Mouse (Mus musculus) left cerebral cortex, postnatal 36 days (tissue): ENCODE results near the gene Clec16a. TPM values are rescaled to one million over a fixed set of nuclear protein-coding genes. Genes with fewer than 3 reads are reported as not detected.
A peak's percentile ranks its signal among the peaks of the same experiment; 100 is the strongest.

Source experiments
- DNase-seq, 2 experiments: peaks; one replicate each; pipeline ENCODE4 v3.0.0; 2021 to 2022; ENCODE audit warnings: low spot score in 2 of 2, mixed read lengths in 1 of 2
- intact Hi-C: fragments of 180-260 bp; cut with DNase I; formaldehyde crosslinking; loops from one replicate; pipeline ENCODE4 v1.15.1; 2025
- total RNA-seq, 2 experiments: library from RNA; stranded (reverse); gene quantifications; 2 replicates each; pipeline ENCODE4 v1.2.3; 2021

Gene Clec16a
- total RNA-seq = 10 to 100 TPM; 92.4 to 97.8 TPM

- intact Hi-C loops = no loop called here
- peak; percentile 94 to 96 for DNase-seq
These were observed at the start of gene Clec16a for GRCm38 (mm10) chr16:10544995-10545622. Clec16a (plus strand) TSS chr16:10545339.

- DNase-seq = no peak
- intact Hi-C loops = no loop called here
These were observed 49.3 kb upstream of the Clec16a start for GRCm38 (mm10) chr16:10495824-10496298.

- intact Hi-C loops = no loop called here
- no peak for DNase-seq
These were observed 47.0 kb upstream of the Clec16a start for GRCm38 (mm10) chr16:10498096-10498602.

- intact Hi-C loops = no loop called here
- no peak for DNase-seq
These were observed 46.0 kb upstream of the Clec16a start for GRCm38 (mm10) chr16:10499122-10499521.

GRCm38 (mm10) chr16:10501865-10502264 is 43.3 kb upstream of the Clec16a start:
- intact Hi-C loops = no loop called here

GRCm38 (mm10) chr16:10503058-10503457 is 42.1 kb upstream of the Clec16a start:
- no peak for DNase-seq
- intact Hi-C loops = no loop called here

More at GRCm38 (mm10) chr16:10501865-10502264, 43.3 kb upstream of the Clec16a start:
- DNase-seq = no peak

- DNase-seq = no peak
- intact Hi-C loops = no loop called here
These were observed 37.7 kb upstream of the Clec16a start for GRCm38 (mm10) chr16:10507445-10507844.

- no peak for DNase-seq
- intact Hi-C loops = no loop called here
These were observed 36.4 kb upstream of the Clec16a start for GRCm38 (mm10) chr16:10508691-10509090.

GRCm38 (mm10) chr16:10510477-10511133 is 34.5 kb upstream of the Clec16a start:
- intact Hi-C loops = no loop called here
- no peak for DNase-seq

GRCm38 (mm10) chr16:10511134-10511520 is 34.0 kb upstream of the Clec16a start:
- DNase-seq = no peak
- intact Hi-C loops = no loop called here

GRCm38 (mm10) chr16:10515953-10516572 is 29.1 kb upstream of the Clec16a start:
- DNase-seq = no peak
- intact Hi-C loops = no loop called here

- intact Hi-C loops = no loop called here
- DNase-seq = no peak
These were observed 27.1 kb upstream of the Clec16a start for GRCm38 (mm10) chr16:10518030-10518429.

- intact Hi-C loops = loop anchor here (5.0 kb wide), 4 partner anchors 74 to 434 kb away; partner anchors contain the start of genes Nubp1 and Tvp23a
- DNase-seq = peak; percentile 35 to 73
These were observed 24.1 kb upstream of the Clec16a start for GRCm38 (mm10) chr16:10520908-10521614.

GRCm38 (mm10) chr16:10522811-10523210 is 22.3 kb upstream of the Clec16a start:
- intact Hi-C loops = loop anchor here (5.0 kb wide), 4 partner anchors 76 to 436 kb away; partner anchors contain the start of genes Nubp1 and Tvp23a

GRCm38 (mm10) chr16:10523650-10524049 is 21.5 kb upstream of the Clec16a start:
- no peak for DNase-seq
- intact Hi-C loops = loop anchor here (5.0 kb wide), 4 partner anchors 76 to 436 kb away; partner anchors contain the start of genes Nubp1 and Tvp23a

More at GRCm38 (mm10) chr16:10522811-10523210, 22.3 kb upstream of the Clec16a start:
- peak; percentile 39 to 61 for DNase-seq

- no peak for DNase-seq
- intact Hi-C loops = loop anchor here (5.0 kb wide), 4 partner anchors 78 to 438 kb away; partner anchors contain the start of genes Nubp1 and Tvp23a
These were observed 20.1 kb upstream of the Clec16a start for GRCm38 (mm10) chr16:10524866-10525609.

GRCm38 (mm10) chr16:10525610-10525980 is 19.5 kb upstream of the Clec16a start:
- intact Hi-C loops = no loop called here
- DNase-seq = no peak

- intact Hi-C loops = no loop called here
- no peak for DNase-seq
These were observed 18.0 kb upstream of the Clec16a start for GRCm38 (mm10) chr16:10527046-10527644.
